Mouse (Mus musculus): ENCODE results near the gene Sh3glb1. TPM values are rescaled to one million over a fixed set of nuclear protein-coding genes. Genes with fewer than 3 reads are reported as not detected.
"Not testable (repeated sequence)": the region's sequence is repeated elsewhere in the genome, so short reads cannot be mapped to it uniquely, and the experiment has no call there.

The Sh3glb1 gene
- total and polyA plus RNA-seq, 3 experiments = 51.0 to 337 (median 79.8) TPM

GRCm38 (mm10) chr3:144753120-144753519 is 33.0 kb upstream of the Sh3glb1 start:
- Histone ChIP-seq H3K27me3 (ENCODE audit: insufficient read depth, low read length) (no peaks in the 10 kb centered on the region), H3K9me3 (replicated peaks) (no peaks in the 10 kb centered on the region), H3K4me3 (ENCODE audit: low read depth, low read length) (no peak overlapping the region), H3K36me3 (replicated peaks) (peaks cover 26% of the 10 kb centered on the region), H3K4me1 (ENCODE audit: insufficient read depth, low read depth, low read length) (peaks cover 15% of the 10 kb centered on the region)
- TF ChIP-seq GATA2 (IDR thresholded peaks at IDR 0.05; ENCODE audit: borderline replicate concordance, low read depth, low read length) = no peak
- peak; percentile 56 for TF ChIP-seq CTCF (IDR thresholded peaks at IDR 0.05; ENCODE audit: low read depth, low read length)
- no peak for ATAC-seq (ENCODE audit: extremely low read depth, insufficient number of reproducible peaks, low FRiP score, poor library complexity, severe bottlenecking)
- no peak for DNase-seq (ENCODE audit: low spot score)

DNA sequence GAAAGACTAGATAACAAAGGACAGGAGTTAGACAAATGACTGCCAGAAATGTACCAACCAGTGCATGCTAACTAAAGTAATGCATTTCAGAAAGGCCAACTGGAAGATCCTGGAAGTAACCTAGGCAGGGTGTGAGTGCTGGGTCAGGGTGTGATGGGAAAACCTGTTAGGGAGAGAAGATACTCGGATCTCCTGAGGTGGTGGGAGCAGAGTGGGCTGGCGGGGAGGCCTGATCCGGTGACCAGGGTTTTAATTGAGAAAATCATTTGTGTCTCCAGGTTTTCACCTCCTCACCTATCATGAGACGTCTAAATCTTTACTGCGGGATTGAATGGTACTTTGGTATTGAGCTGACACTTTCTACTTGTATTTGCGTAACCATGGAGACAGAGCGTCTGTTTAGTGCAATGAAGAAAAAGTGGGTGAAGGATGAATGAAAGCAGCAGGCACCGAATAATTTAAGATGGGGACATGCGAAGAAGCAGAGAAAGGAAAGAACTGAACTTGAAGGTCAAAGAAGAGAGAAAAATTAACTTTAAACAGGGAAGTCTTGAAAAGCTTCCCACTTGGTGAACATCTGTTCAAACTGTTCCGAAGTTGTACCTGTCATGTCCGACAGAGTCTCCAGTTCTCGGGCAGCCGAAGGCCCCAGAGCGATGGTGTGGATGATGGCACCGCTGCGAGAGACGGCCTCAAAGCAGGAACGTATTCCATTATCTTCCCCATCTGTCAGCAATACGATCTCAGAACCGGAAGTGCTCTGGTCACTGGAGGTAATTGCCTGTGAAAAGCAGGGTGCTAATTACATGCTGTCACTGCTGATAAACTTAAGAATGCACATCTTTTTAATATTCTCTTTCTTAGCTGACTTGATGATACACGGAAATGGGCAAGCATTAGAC is 29.2 kb upstream of the Sh3glb1 start:
- peak; percentile 98 for ATAC-seq (ENCODE audit: extremely low read depth, insufficient number of reproducible peaks, low FRiP score, poor library complexity, severe bottlenecking)
- H3K9me3 ChIP-seq (replicated peaks); H3K27me3 ChIP-seq (ENCODE audit: insufficient read depth, low read length); DNase-seq (ENCODE audit: low spot score): not testable (repeated sequence)
- peaks cover 19% of the 10 kb centered on the region for H3K36me3 ChIP-seq (replicated peaks)
- peaks cover 20% of the 10 kb centered on the region for H3K4me1 ChIP-seq (ENCODE audit: insufficient read depth, low read depth, low read length)
- H3K4me3 ChIP-seq (ENCODE audit: low read depth, low read length) = peak overlapping the region; percentile 53; the same call in 1 of the 2 replicates

- H3K9me3 ChIP-seq (replicated peaks); ATAC-seq (ENCODE audit: extremely low read depth, insufficient number of reproducible peaks, low FRiP score, poor library complexity, severe bottlenecking); H3K27me3 ChIP-seq (ENCODE audit: insufficient read depth, low read length); DNase-seq (ENCODE audit: low spot score); H3K4me3 ChIP-seq (ENCODE audit: low read depth, low read length): not testable (repeated sequence)
- Histone ChIP-seq H3K4me1 (ENCODE audit: insufficient read depth, low read depth, low read length) (peaks cover 14% of the 10 kb centered on the region), H3K36me3 (replicated peaks) (peaks cover 12% of the 10 kb centered on the region)
Measured at GRCm38 (mm10) chr3:144747706-144748105, 27.6 kb upstream of the Sh3glb1 start.

GRCm38 (mm10) chr3:144738396-144738795 is 18.3 kb upstream of the Sh3glb1 start:
- not testable (repeated sequence) for H3K4me3 ChIP-seq (ENCODE audit: low read depth, low read length)

DNA sequence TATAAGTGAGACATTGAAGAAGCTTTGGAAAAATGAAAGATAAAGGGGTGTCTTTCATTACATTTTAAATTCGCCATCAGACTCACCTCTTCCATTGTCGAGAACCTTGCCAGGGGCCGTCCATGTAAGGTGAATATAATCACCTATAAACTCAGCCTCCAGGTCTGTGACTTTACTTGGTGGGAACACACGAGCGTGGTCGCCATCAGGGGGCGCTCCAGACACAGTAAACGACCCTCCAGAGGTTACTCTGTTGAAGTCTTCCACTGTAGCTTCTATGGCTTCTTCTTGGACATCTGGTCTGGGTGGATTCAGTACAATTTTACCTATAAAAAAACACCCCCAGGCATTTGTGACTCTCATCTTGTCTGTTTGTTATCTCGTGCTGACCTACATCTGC is 16.7 kb upstream of the Sh3glb1 start:
- DNase-seq (ENCODE audit: low spot score) (no peak), ATAC-seq (ENCODE audit: extremely low read depth, insufficient number of reproducible peaks, low FRiP score, poor library complexity, severe bottlenecking) (peak; percentile 78)
- Histone ChIP-seq H3K4me3 (ENCODE audit: low read depth, low read length) (no peak overlapping the region), H3K9me3 (replicated peaks) (peaks cover 4% of the 10 kb centered on the region), H3K27me3 (ENCODE audit: insufficient read depth, low read length) (no peaks in the 10 kb centered on the region), H3K4me1 (ENCODE audit: insufficient read depth, low read depth, low read length) (peaks cover 3% of the 10 kb centered on the region; the same call in 1 of the 2 replicates), H3K36me3 (replicated peaks) (peaks cover 20% of the 10 kb centered on the region)
- TF ChIP-seq POLR2AphosphoS5 (IDR thresholded peaks at IDR 0.05; ENCODE audit: insufficient replicate concordance, low read depth, low read length) (no peak), CTCF (IDR thresholded peaks at IDR 0.05; ENCODE audit: low read depth, low read length) (no peak; the same call in 1 of the 2 replicates), TAL1 (conservative IDR thresholded peaks at IDR 0.05; ENCODE audit: low read depth, low read length) (no peak), GATA2 (IDR thresholded peaks at IDR 0.05; ENCODE audit: borderline replicate concordance, low read depth, low read length) (no peak), GATA1 (IDR thresholded peaks at IDR 0.05; ENCODE audit: borderline replicate concordance, low read length) (no peak)

More at GRCm38 (mm10) chr3:144738396-144738795, 18.3 kb upstream of the Sh3glb1 start:
- H3K36me3 ChIP-seq (replicated peaks) = peaks cover 18% of the 10 kb centered on the region
- not testable (repeated sequence) for DNase-seq (ENCODE audit: low spot score); H3K27me3 ChIP-seq (ENCODE audit: insufficient read depth, low read length); ATAC-seq (ENCODE audit: extremely low read depth, insufficient number of reproducible peaks, low FRiP score, poor library complexity, severe bottlenecking); H3K4me1 ChIP-seq (ENCODE audit: insufficient read depth, low read depth, low read length); H3K9me3 ChIP-seq (replicated peaks)

GRCm38 (mm10) chr3:144723455-144723854 is 3.3 kb upstream of the Sh3glb1 start:
- Histone ChIP-seq H3K36me3 (replicated peaks) (no peaks in the 10 kb centered on the region), H3K9me3 (replicated peaks) (no peaks in the 10 kb centered on the region), H3K27me3 (ENCODE audit: insufficient read depth, low read length) (no peaks in the 10 kb centered on the region), H3K4me3 (ENCODE audit: low read depth, low read length) (no peak overlapping the region), H3K4me1 (ENCODE audit: insufficient read depth, low read depth, low read length) (peaks cover 33% of the 10 kb centered on the region)
- ATAC-seq (ENCODE audit: extremely low read depth, insufficient number of reproducible peaks, low FRiP score, poor library complexity, severe bottlenecking) (no peak), DNase-seq (ENCODE audit: low spot score) (no peak)
- TF ChIP-seq CTCF (IDR thresholded peaks at IDR 0.05; ENCODE audit: low read depth, low read length) (peak; percentile 63), GATA1 (IDR thresholded peaks at IDR 0.05; ENCODE audit: borderline replicate concordance, low read length) (no peak)

DNA sequence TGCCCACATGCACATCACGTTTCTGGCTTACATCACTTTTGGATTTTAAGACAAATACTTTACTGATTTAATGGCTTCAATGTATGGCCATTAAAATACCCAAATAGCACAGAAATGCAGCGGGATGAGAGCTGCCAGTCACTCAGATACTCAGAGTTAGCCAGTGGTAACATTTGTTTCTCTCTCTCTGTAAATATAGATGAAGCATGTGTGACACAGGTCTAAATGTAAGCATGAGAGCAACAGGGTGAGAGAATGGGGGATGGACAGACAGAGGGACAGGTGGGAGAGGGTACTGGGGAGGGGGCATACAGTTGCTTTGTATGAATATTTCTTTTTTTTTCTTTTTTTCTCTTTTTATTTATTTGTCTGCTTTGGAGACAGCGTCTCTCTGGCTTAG is 2.4 kb upstream of the Sh3glb1 start:
- ATAC-seq (ENCODE audit: extremely low read depth, insufficient number of reproducible peaks, low FRiP score, poor library complexity, severe bottlenecking); H3K4me3 ChIP-seq (ENCODE audit: low read depth, low read length); H3K9me3 ChIP-seq (replicated peaks); H3K27me3 ChIP-seq (ENCODE audit: insufficient read depth, low read length); DNase-seq (ENCODE audit: low spot score); H3K36me3 ChIP-seq (replicated peaks): not testable (repeated sequence)
- peaks cover 40% of the 10 kb centered on the region for H3K4me1 ChIP-seq (ENCODE audit: insufficient read depth, low read depth, low read length)
